Mouse (Mus musculus): ENCODE results near the gene Angptl2. TPM values are rescaled to one million over a fixed set of nuclear protein-coding genes. Genes with fewer than 3 reads are reported as not detected.
A peak's percentile ranks its signal among the peaks of the same experiment; 100 is the strongest.

Gene Angptl2
- total and polyA plus RNA-seq, 3 experiments: 0.04 to 0.21 TPM; not detected in 1

DNA sequence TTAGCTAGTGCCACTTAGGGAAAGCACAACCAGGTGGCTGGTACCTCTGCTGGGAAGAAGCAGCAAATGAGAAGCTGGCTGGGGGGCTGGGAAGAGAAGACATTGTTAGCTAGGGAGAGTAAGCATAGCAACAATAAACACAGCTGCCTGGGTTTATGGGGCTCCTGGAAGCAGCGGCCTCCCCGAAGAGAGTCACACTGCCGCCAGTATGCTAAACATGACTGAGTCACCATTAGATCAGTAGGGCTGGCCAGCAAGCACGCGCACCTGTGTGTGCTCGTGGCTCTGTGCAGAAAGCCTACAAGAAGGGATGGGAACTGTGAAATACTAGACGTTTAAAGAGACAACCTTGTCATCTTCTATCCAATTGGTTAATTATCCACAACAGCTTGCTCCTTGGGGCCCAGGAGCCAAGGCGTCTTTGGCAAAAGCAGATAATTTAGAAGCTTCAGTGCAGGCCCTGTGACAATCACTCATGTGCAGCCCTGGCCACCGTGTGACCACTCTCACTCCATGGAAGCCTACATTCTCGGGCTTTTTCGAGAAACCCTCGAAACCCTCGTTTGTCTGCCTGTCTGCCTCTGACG lies 9.8 kb upstream of the Angptl2 start:
- peak; percentile 29 for DNase-seq (ENCODE audit: extremely low read depth)
- H3K9ac ChIP-seq (ENCODE audit: insufficient read depth, low read depth): no peak overlapping the region
- H3K27me3 ChIP-seq (replicated peaks): no peaks in the 10 kb centered on the region
- dilution Hi-C loops (cut with MboI; ENCODE audit: extremely low pct_ligation_motif_present, extremely low pct_unique_long_range_greater_than_20kb, low sequenced_read_pairs) (no loop called here), in situ Hi-C loops (cut with MboI; ENCODE audit: low pct_ligation_motif_present, low pct_unique_long_range_greater_than_20kb, low sequenced_read_pairs) (no loop called here)
- no peaks in the 10 kb centered on the region for H3K9me3 ChIP-seq (replicated peaks; ENCODE audit: low read length)
- H3K4me2 ChIP-seq (ENCODE audit: insufficient read depth, low read depth, poor library complexity, severe bottlenecking): no peak overlapping the region
- no peaks in the 10 kb centered on the region for H3K36me3 ChIP-seq (replicated peaks in 1 of 2; ENCODE audit: control insufficient read depth in 1 of 2, insufficient read depth in 1 of 2, low read length in 1 of 2)
- H3K79me2 ChIP-seq (replicated peaks; ENCODE audit: control insufficient read depth, extremely low read depth, insufficient read depth, poor library complexity, severe bottlenecking): no peaks in the 10 kb centered on the region
- H3K4me3 ChIP-seq (replicated peaks in 1 of 3; ENCODE audit: low read depth in 2 of 3, low read length in 2 of 3, poor library complexity in 1 of 3): no peak overlapping the region
- TF ChIP-seq BHLHE40 (IDR thresholded peaks at IDR 0.05; ENCODE audit: low read depth, low read length): 0 out of 2 replicates have a peak, but pooled peaks have one; percentile 19
- no peak for TF ChIP-seq MYC (IDR thresholded peaks at IDR 0.05; ENCODE audit: low read depth, low read length)
- peak; percentile 24; the same call in 1 of the 2 replicates for TF ChIP-seq ETS1 (conservative IDR thresholded peaks at IDR 0.05; ENCODE audit: low read depth, low read length)
- peaks cover 10 to 63% of the 10 kb centered on the region in 2 experiments for H3K4me1 ChIP-seq (ENCODE audit: control insufficient read depth in 1 of 2, insufficient read depth in 2 of 2)
- no peak overlapping the region for H3K27ac ChIP-seq (ENCODE audit: insufficient read depth, low read depth)

DNA sequence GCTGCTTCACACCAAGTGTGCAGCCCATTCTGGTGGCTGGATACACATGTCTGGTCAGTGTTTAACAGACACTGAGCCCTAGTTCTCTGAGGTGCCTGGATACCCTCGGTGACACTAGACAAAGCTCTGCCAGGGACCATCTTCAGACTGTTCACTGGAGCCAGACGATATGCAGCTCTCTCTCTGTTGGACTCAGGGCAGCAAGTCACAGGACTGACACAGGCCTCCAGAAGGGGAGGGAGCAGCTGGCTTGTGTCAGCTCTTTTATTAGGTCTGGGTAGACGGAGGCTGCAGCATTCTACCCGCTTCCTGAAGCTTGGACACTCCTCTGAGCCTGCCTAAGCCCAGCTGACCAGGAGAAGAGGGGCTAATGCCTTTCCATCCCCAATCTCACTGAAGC lies 8.8 kb upstream of the Angptl2 start:
- Histone ChIP-seq H3K4me3 (replicated peaks in 1 of 3; ENCODE audit: low read depth in 2 of 3, low read length in 2 of 3, poor library complexity in 1 of 3) (no peak overlapping the region), H3K4me2 (ENCODE audit: insufficient read depth, low read depth, poor library complexity, severe bottlenecking) (no peak overlapping the region), H3K9me3 (replicated peaks; ENCODE audit: low read length) (no peaks in the 10 kb centered on the region), H3K4me1 (ENCODE audit: control insufficient read depth in 1 of 2, insufficient read depth in 2 of 2) (peaks cover 10 to 62% of the 10 kb centered on the region in 2 experiments), H3K27me3 (replicated peaks) (no peaks in the 10 kb centered on the region), H3K27ac (ENCODE audit: insufficient read depth, low read depth) (no peak overlapping the region), H3K36me3 (replicated peaks in 1 of 2; ENCODE audit: control insufficient read depth in 1 of 2, insufficient read depth in 1 of 2, low read length in 1 of 2) (no peaks in the 10 kb centered on the region), H3K9ac (ENCODE audit: insufficient read depth, low read depth) (no peak overlapping the region), H3K79me2 (replicated peaks; ENCODE audit: control insufficient read depth, extremely low read depth, insufficient read depth, poor library complexity, severe bottlenecking) (no peaks in the 10 kb centered on the region)
- dilution Hi-C loops (cut with MboI; ENCODE audit: extremely low pct_ligation_motif_present, extremely low pct_unique_long_range_greater_than_20kb, low sequenced_read_pairs): no loop called here
- DNase-seq (ENCODE audit: extremely low read depth): no peak
- in situ Hi-C loops (cut with MboI; ENCODE audit: low pct_ligation_motif_present, low pct_unique_long_range_greater_than_20kb, low sequenced_read_pairs): no loop called here
- no peak for TF ChIP-seq GABPA (IDR thresholded peaks at IDR 0.05; ENCODE audit: insufficient replicate concordance, low read depth, low read length)
- no peak for TF ChIP-seq CTCF (conservative IDR thresholded peaks at IDR 0.05 in 1 of 2, IDR thresholded peaks at IDR 0.05 in 1 of 2; ENCODE audit: low read depth in 2 of 2, low read length in 2 of 2)
- TF ChIP-seq HCFC1 (IDR thresholded peaks at IDR 0.05; ENCODE audit: low read depth, low read length): no peak
- TF ChIP-seq SIN3A (IDR thresholded peaks at IDR 0.05; ENCODE audit: low read length): no peak
- no peak for TF ChIP-seq ZKSCAN1 (IDR thresholded peaks at IDR 0.05; ENCODE audit: borderline replicate concordance, low read depth, low read length)
- TF ChIP-seq POLR2AphosphoS2 (IDR thresholded peaks at IDR 0.05; ENCODE audit: low read depth, low read length): no peak
- no peak for TF ChIP-seq UBTF (IDR thresholded peaks at IDR 0.05; ENCODE audit: low read depth, low read length)
- no peak for TF ChIP-seq BHLHE40 (IDR thresholded peaks at IDR 0.05; ENCODE audit: low read depth, low read length)
- no peak for TF ChIP-seq EP300 (IDR thresholded peaks at IDR 0.05; ENCODE audit: low read length)
- no peak for TF ChIP-seq NELFE (IDR thresholded peaks at IDR 0.05; ENCODE audit: low read depth, low read length)

DNA sequence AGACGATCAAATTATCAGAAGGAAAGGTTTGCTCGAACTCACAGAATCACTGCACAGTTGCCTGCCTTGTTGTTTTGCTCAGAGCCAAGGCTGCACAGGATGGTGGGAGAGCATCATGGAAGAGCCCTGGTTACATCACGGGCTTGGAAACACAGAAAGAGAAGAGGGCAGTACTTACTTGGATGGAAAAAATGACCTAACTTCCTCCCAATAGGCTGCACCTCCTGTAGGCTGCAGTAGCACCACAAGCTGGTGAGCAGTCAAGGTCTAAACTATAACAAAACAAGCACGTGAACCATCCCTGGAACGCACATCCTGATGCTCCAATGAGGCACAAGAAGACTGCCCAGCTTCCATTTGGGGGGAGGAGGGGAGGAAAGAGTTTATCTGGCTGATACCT lies 7.7 kb upstream of the Angptl2 start:
- TF ChIP-seq EP300 (IDR thresholded peaks at IDR 0.05; ENCODE audit: low read length): no peak
- peak; percentile 87 for TF ChIP-seq JUND (conservative IDR thresholded peaks at IDR 0.05; ENCODE audit: low read depth, low read length)
- peak; percentile 93 for TF ChIP-seq JUN (IDR thresholded peaks at IDR 0.05; ENCODE audit: insufficient read depth, low read depth, low read length)
- TF ChIP-seq USF2 (conservative IDR thresholded peaks at IDR 0.05; ENCODE audit: low read depth, low read length): no peak
- 0 out of 2 replicates have a peak, but pooled peaks have one; percentile 9 for TF ChIP-seq BHLHE40 (IDR thresholded peaks at IDR 0.05; ENCODE audit: low read depth, low read length)
- TF ChIP-seq GABPA (IDR thresholded peaks at IDR 0.05; ENCODE audit: insufficient replicate concordance, low read depth, low read length): no peak
- TF ChIP-seq CHD1 (IDR thresholded peaks at IDR 0.05; ENCODE audit: low read depth, low read length): no peak
- Histone ChIP-seq H3K9me3 (replicated peaks; ENCODE audit: low read length) (no peaks in the 10 kb centered on the region), H3K4me1 (ENCODE audit: control insufficient read depth in 1 of 2, insufficient read depth in 2 of 2) (peaks cover 10 to 53% of the 10 kb centered on the region in 2 experiments), H3K9ac (ENCODE audit: insufficient read depth, low read depth) (no peak overlapping the region), H3K27me3 (replicated peaks) (no peaks in the 10 kb centered on the region), H3K4me3 (replicated peaks in 1 of 3; ENCODE audit: low read depth in 2 of 3, low read length in 2 of 3, poor library complexity in 1 of 3) (no peak overlapping the region), H3K36me3 (replicated peaks in 1 of 2; ENCODE audit: control insufficient read depth in 1 of 2, insufficient read depth in 1 of 2, low read length in 1 of 2) (no peaks in the 10 kb centered on the region), H3K79me2 (replicated peaks; ENCODE audit: control insufficient read depth, extremely low read depth, insufficient read depth, poor library complexity, severe bottlenecking) (no peaks in the 10 kb centered on the region), H3K4me2 (ENCODE audit: insufficient read depth, low read depth, poor library complexity, severe bottlenecking) (no peak overlapping the region), H3K27ac (ENCODE audit: insufficient read depth, low read depth) (no peak overlapping the region)
- dilution Hi-C loops (cut with MboI; ENCODE audit: extremely low pct_ligation_motif_present, extremely low pct_unique_long_range_greater_than_20kb, low sequenced_read_pairs) (no loop called here), in situ Hi-C loops (cut with MboI; ENCODE audit: low pct_ligation_motif_present, low pct_unique_long_range_greater_than_20kb, low sequenced_read_pairs) (no loop called here)
- peak; percentile 40 for DNase-seq (ENCODE audit: extremely low read depth)
